Mouse (Mus musculus) megakaryocyte, embryonic 14.5 days (primary cell): ENCODE data around the gene Rhot1. TPM values are rescaled to one million over a fixed set of nuclear protein-coding genes. Genes with fewer than 3 reads are reported as not detected.
A peak's percentile ranks its signal among the peaks of the same experiment; 100 is the strongest.

Experiments
- H3K27me3 ChIP-seq: replicated peaks from 2 replicates; pipeline ENCODE3; 2012; ENCODE audit warnings: inconsistent platforms
- H3K36me3 ChIP-seq: replicated peaks from 2 replicates; pipeline ENCODE3; 2012; ENCODE audit warnings: low read length, inconsistent platforms, mixed read lengths
- H3K4me1 ChIP-seq: 2 replicates; pipeline ENCODE4 v1.6.1; 2012; ENCODE audit warnings: inconsistent platforms
- H3K4me3 ChIP-seq: replicated peaks from 2 replicates; pipeline ENCODE3; 2012; ENCODE audit warnings: moderate library complexity, mild to moderate bottlenecking, inconsistent platforms
- H3K9me3 ChIP-seq: 2 replicates; pipeline ENCODE4 v1.6.1; 2012; ENCODE audit warnings: inconsistent platforms
- FLI1 ChIP-seq: IDR thresholded peaks from 2 replicates; pipeline ENCODE4 v1.6.1; 2012; ENCODE audit warnings: low read length, inconsistent platforms, mixed read lengths
- GATA1 ChIP-seq: IDR thresholded peaks from 3 replicates; pipeline ENCODE4 v1.6.1; 2012; ENCODE audit warnings: mixed read lengths, low read length, inconsistent platforms, borderline replicate concordance
- polyA plus RNA-seq: library from polyadenylated mRNA; stranded (reverse); fragments of >175 nt; gene quantifications from 2 replicates; pipeline ENCODE4 v1.2.3, GENCODE M21; 2012; ENCODE audit warnings: low replicate concordance; ENCODE audit not compliant: insufficient read depth

Rhot1 gene
- polyA plus RNA-seq, 1 experiment = 3.2 TPM

DNA sequence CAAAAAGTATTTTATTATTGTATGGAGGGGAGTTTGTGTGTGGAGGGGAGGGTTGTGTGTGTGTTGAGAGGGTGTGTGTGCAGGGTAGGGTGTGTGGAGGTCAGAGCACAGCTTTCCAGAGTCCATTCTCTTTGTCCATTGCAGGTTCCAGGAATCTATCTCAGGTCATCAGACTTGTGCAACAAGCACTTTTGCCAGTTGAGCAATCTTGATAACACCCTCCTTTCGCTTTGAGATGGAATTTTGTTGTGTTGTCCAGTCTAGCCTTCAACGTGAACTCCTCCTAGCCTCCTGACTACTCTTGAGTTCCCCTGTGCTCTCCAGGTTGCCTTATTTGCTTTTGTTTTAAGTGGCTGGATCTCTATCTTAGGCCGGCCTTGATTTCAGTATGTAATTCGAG is 18.5 kb upstream of the Rhot1 start:
- no peak overlapping the region for H3K4me3 ChIP-seq
- no peak for TF ChIP-seq FLI1
- no peak for TF ChIP-seq GATA1
- peaks cover 14% of the 10 kb centered on the region for H3K9me3 ChIP-seq
- H3K36me3 ChIP-seq = peaks cover 68% of the 10 kb centered on the region
- H3K27me3 ChIP-seq = no peaks in the 10 kb centered on the region
- peaks cover 13% of the 10 kb centered on the region for H3K4me1 ChIP-seq

DNA sequence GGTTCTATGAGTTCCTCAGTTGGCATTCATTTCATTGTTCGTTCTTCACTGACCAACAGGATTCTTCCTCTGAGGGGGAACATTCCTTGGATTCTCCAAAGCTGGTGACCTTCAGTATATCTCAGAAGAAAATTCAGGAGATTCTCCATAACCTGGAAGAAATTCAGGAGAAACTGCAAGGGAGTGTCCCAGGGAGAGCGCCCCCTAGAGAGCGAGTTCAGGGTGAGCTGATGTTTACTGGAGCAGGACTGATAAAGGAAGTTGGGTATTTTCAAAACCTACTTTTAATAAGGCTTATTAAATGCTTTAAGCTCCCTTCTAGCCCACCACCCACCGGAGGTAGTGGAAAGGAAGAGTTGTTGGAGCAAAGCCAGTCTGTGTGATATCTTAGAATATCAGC is 15.0 kb upstream of the Rhot1 start:
- no peak overlapping the region for H3K4me3 ChIP-seq
- H3K27me3 ChIP-seq = no peaks in the 10 kb centered on the region
- peaks cover 31% of the 10 kb centered on the region for H3K9me3 ChIP-seq
- H3K4me1 ChIP-seq = peaks cover 17% of the 10 kb centered on the region
- no peak for TF ChIP-seq FLI1
- no peak for TF ChIP-seq GATA1
- peaks cover 86% of the 10 kb centered on the region for H3K36me3 ChIP-seq

DNA sequence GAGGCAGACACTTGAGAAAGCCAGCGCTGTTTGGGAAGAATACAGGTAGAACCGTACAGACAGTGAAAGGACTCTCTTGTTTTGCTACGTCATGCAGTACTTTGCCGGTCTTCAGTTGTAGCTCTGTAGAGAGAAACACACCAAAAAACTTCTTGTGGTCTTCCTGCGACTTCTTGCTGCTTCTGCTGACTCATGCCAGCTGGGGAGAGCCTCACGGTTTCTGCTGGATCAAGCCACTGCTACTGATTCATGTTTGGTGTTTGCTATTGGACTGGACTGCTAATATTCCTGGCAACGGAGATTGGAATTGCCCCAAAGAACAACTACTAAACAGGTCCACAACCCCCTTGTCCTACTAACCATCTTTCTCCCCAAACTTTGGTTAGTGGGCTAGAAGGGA is 12.5 kb upstream of the Rhot1 start:
- TF ChIP-seq FLI1 = no peak
- no peak for TF ChIP-seq GATA1
- H3K36me3 ChIP-seq = peaks cover 72% of the 10 kb centered on the region
- peaks cover 17% of the 10 kb centered on the region for H3K4me1 ChIP-seq
- no peak overlapping the region for H3K4me3 ChIP-seq
- peaks cover 31% of the 10 kb centered on the region for H3K9me3 ChIP-seq
- H3K27me3 ChIP-seq = no peaks in the 10 kb centered on the region

DNA sequence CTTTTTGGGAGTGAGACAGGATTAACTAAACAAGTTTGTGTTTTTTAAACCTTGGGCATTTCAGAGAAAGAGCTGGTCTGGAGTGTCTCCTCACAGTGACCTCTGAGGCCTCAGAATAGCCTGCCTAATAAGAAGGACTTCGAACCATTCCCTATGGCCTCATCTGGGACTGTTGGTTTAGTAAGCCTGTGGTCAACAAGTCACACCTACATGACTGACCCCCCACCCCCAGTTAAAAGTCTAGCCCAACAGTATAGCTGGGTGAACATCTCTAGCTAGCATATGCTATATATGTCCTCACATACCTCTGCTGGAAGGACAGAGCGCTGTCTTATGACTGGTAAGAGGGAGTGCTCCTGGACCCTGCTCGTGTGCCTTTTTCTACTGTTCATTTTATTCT is 9.5 kb upstream of the Rhot1 start:
- H3K36me3 ChIP-seq = peaks cover 45% of the 10 kb centered on the region
- H3K4me1 ChIP-seq = peaks cover 14% of the 10 kb centered on the region
- H3K9me3 ChIP-seq = peaks cover 27% of the 10 kb centered on the region
- H3K4me3 ChIP-seq = no peak overlapping the region
- no peaks in the 10 kb centered on the region for H3K27me3 ChIP-seq
- TF ChIP-seq GATA1 (no peak), FLI1 (no peak)

DNA sequence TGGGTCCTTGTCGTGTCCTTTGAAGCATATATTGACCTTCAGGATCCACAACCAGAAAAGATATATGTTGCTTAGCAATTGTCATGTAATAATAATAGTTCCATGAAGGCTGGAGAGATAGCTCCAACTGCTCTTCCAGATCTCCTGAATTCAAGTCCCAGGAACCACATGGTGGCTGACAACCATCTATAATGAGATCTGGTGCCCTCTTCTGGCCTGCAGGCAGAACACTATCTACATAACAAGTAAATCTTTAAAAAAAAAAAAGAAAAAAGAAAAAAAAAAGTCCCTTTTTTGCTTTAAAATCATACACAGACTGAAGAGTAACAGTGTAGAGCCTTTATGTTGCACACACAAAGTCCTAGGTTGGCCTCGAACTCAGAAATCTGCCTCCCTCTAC is 9.0 kb upstream of the Rhot1 start:
- Histone ChIP-seq H3K4me3 (no peak overlapping the region), H3K9me3 (peaks cover 22% of the 10 kb centered on the region), H3K4me1 (peaks cover 11% of the 10 kb centered on the region), H3K36me3 (peaks cover 40% of the 10 kb centered on the region), H3K27me3 (no peaks in the 10 kb centered on the region)
- no peak for TF ChIP-seq FLI1
- no peak for TF ChIP-seq GATA1

DNA sequence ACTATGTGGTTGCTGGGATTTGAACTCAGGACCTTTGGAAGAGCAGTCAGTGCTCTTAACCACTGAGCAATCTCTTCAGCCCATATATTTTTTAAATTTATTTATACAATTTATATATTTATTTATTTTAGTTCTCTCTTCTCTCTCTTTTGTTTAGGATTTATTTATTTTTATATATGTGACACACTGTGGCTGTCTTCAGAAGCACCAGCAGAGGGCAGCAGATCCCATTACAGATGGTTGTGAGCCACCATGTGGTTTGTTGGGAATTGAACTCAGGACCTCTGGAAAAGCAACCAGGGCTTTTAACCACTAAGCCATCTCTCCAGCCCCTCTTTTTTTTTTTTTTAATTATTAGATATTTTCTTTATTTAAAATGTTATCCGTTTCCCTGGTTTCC is 8.5 kb upstream of the Rhot1 start:
- Histone ChIP-seq H3K36me3 (peaks cover 35% of the 10 kb centered on the region), H3K4me1 (peaks cover 11% of the 10 kb centered on the region), H3K27me3 (no peaks in the 10 kb centered on the region), H3K9me3 (peaks cover 16% of the 10 kb centered on the region), H3K4me3 (no peak overlapping the region)
- TF ChIP-seq FLI1 (no peak), GATA1 (no peak)

DNA sequence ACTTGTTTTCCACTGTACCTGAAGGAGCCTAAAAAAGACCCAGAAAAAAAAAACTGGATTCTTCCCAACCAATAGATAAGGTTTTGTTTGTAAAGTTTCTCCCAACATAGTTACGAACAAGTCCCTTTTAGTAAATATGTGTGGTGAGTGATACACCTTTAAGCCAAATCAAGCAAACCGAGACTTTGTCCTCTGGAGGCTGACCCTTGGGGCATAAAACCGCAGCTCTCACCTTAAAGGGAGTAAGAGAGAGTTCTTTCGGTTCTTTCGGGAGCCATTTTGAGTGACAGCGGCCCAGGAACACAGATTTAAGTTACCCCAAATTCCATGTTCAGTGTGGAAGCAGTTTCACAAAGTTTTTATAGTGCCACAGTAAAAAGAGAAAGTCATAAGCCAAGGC is 6.5 kb upstream of the Rhot1 start:
- TF ChIP-seq GATA1 = no peak
- TF ChIP-seq FLI1 = no peak
- H3K9me3 ChIP-seq = no peaks in the 10 kb centered on the region
- no peaks in the 10 kb centered on the region for H3K4me1 ChIP-seq
- H3K36me3 ChIP-seq = peaks cover 18% of the 10 kb centered on the region
- H3K4me3 ChIP-seq = no peak overlapping the region
- no peaks in the 10 kb centered on the region for H3K27me3 ChIP-seq

DNA sequence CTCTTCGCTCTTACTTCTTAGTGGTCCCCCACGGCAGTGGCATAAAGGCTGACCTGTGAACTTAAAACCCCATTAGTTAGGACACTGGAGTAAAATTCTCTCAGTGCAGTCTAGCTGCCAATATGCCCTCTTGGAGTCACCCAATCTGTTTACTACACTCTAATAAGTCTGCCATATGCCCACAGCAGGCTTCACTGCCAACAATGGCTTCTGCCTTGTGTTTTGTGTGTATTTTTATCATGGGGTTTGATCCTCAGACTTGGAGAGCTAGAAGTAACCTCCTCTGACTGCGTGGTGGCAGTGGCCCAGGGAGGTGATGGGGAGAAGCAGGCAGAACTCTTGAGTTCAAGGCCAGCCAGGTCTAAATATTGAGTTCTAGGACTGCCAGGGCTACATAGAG is 4.8 kb upstream of the Rhot1 start:
- Histone ChIP-seq H3K36me3 (peaks cover 7% of the 10 kb centered on the region), H3K4me1 (peaks cover 5% of the 10 kb centered on the region; the same call in 1 of the 2 replicates), H3K4me3 (no peak overlapping the region), H3K27me3 (no peaks in the 10 kb centered on the region), H3K9me3 (no peaks in the 10 kb centered on the region)
- no peak for TF ChIP-seq FLI1
- TF ChIP-seq GATA1 = no peak

DNA sequence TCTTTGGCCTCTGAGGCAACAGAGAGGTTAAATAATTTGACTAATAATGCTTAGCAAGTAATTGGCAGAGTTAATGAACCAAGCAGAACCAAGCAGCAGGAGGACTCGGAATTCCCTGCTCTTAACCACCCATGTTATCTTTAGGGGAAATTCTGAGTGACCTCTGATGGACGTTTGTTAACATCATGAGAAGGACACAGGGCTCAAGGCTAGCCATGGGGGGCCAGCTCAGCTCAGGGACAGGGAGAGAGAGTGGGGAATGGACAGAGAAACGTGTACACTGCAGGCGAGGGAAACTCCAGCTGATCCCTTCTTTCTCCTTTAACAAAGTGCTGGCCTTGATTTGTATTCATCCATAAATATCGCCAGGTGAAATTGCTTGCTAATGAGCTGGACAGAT is 3.9 kb upstream of the Rhot1 start:
- H3K4me1 ChIP-seq = peaks cover 6% of the 10 kb centered on the region; the same call in 1 of the 2 replicates
- H3K36me3 ChIP-seq = no peaks in the 10 kb centered on the region
- TF ChIP-seq FLI1 = no peak
- TF ChIP-seq GATA1 = no peak
- H3K9me3 ChIP-seq = no peaks in the 10 kb centered on the region
- H3K27me3 ChIP-seq = no peaks in the 10 kb centered on the region
- no peak overlapping the region for H3K4me3 ChIP-seq

DNA sequence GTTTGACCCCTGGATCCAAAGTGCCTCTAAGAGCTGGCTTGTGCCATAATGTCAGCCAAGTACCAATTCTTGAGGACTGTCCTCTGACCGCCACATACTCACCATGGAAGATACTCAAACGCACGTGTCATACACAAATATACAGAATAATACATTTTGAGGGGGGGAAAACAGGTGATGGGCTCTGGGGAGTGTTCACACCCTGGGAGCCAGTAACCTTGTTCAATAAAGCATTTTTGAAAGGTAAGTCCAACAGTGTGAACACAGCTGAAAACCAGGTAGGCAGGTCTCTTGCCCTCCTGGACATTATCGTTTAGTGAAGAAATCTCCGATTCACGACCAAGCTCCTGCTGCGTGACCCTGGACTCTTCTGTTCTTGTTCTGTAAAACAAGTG is 357 bp upstream of the Rhot1 start:
- TF ChIP-seq GATA1 (no peak), FLI1 (no peak)

DNA sequence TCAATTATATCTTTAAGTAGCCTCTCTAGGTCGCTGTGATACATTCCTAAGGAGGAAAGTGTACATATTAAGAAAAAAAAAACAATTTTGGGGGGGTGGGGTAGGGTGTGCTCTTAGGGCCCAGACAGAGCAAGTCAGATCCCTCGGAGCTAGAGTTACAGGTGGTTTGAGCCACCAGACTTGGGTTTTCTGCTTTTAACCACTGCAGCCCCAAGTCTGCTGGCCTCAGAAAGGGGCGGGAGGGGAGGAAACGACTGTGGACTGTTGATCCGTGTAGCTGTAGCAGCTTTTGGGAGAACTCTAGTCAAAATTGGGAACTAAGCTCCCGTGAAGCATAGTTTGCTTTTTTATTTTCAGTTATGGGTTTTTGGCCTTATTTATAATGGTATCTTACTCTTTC is 1.5 kb downstream of the Rhot1 start:
- peaks cover 21% of the 10 kb centered on the region for H3K4me1 ChIP-seq
- no peak for TF ChIP-seq FLI1
- no peak for TF ChIP-seq GATA1
- H3K4me3 ChIP-seq = peak overlapping the region; percentile 100
- H3K9me3 ChIP-seq = no peaks in the 10 kb centered on the region
- no peaks in the 10 kb centered on the region for H3K27me3 ChIP-seq
- H3K36me3 ChIP-seq = peaks cover 25% of the 10 kb centered on the region

More for the DNA sequence above, 357 bp upstream of the Rhot1 start:
- no peaks in the 10 kb centered on the region for H3K9me3 ChIP-seq
- H3K4me3 ChIP-seq = peak overlapping the region; percentile 100
- H3K36me3 ChIP-seq = peaks cover 10% of the 10 kb centered on the region
- H3K27me3 ChIP-seq = no peaks in the 10 kb centered on the region
- H3K4me1 ChIP-seq = peaks cover 20% of the 10 kb centered on the region; the same call in 1 of the 2 replicates
